Mouse (Mus musculus): Measurements from ENCODE around the gene Josd2. TPM values are rescaled to one million over a fixed set of nuclear protein-coding genes. Genes with fewer than 3 reads are reported as not detected.

The Josd2 gene
- polyA plus RNA-seq, 1 experiment from 2014 or later: 65.1 TPM

GRCm38 (mm10) chr7:44495992-44496770, 28.4 kb downstream of the Josd2 start, which contains the start of the genes Emc10 and Fam71e1:
Gene Emc10 (minus strand): TSS chr7:44496529.
Gene Fam71e1 (plus strand): TSS chr7:44496581.
- Histone ChIP-seq H3K4me3 (peak within 1 kb of the TSS; percentile 77), H3K27ac (peak within 1 kb of the TSS; percentile 94), H3K4me1 (peaks cover 20% of the 10 kb centered on the region), H3K36me3 (peaks cover 33% of the 10 kb centered on the region), H3K27me3 (no peaks in the 10 kb centered on the region), H3K4me2 (replicated peaks) (peak within 1 kb of the TSS; percentile 82), H3K9me3 (replicated peaks) (no peaks in the 10 kb centered on the region), H3K9ac (peak within 1 kb of the TSS; percentile 87)
- peak; percentile 97 for ATAC-seq (ENCODE audit: low FRiP score)
- WGBS: under 1% methylated on average over 58 of the region's 58 CpGs

GRCm38 (mm10) chr7:44496771-44497109, 29.0 kb downstream of the Josd2 start:
- H3K27ac ChIP-seq: peak overlapping the region; percentile 94
- peaks cover 20% of the 10 kb centered on the region for H3K4me1 ChIP-seq
- under 1% methylated on average over 26 of the region's 26 CpGs for WGBS
- peak overlapping the region; percentile 77 for H3K4me3 ChIP-seq
- H3K36me3 ChIP-seq: peaks cover 28% of the 10 kb centered on the region
- H3K4me2 ChIP-seq (replicated peaks): peak overlapping the region; percentile 82
- peak overlapping the region; percentile 87 for H3K9ac ChIP-seq
- no peaks in the 10 kb centered on the region for H3K27me3 ChIP-seq
- no peak for ATAC-seq (ENCODE audit: low FRiP score)
- H3K9me3 ChIP-seq (replicated peaks): no peaks in the 10 kb centered on the region

GRCm38 (mm10) chr7:44497361-44498055, 29.7 kb downstream of the Josd2 start:
- ATAC-seq (ENCODE audit: low FRiP score): no peak
- Histone ChIP-seq H3K4me3 (peak overlapping the region; percentile 77), H3K9me3 (replicated peaks) (no peaks in the 10 kb centered on the region), H3K4me1 (peaks cover 20% of the 10 kb centered on the region), H3K9ac (peak overlapping the region; percentile 87), H3K27me3 (no peaks in the 10 kb centered on the region), H3K27ac (no peak overlapping the region), H3K4me2 (replicated peaks) (peak overlapping the region; percentile 82), H3K36me3 (peaks cover 20% of the 10 kb centered on the region)
- WGBS: 86% methylated on average over 10 of the region's 10 CpGs

- H3K4me3 ChIP-seq: no peak overlapping the region
- H3K27me3 ChIP-seq: 0 out of 2 replicates have a peak, but pooled peaks cover 1% of the 10 kb centered on the region
- H3K9ac ChIP-seq: no peak overlapping the region
- no peaks in the 10 kb centered on the region for H3K9me3 ChIP-seq (replicated peaks)
- H3K27ac ChIP-seq: no peak overlapping the region
- no peak overlapping the region for H3K4me2 ChIP-seq (replicated peaks)
- 75% methylated on average over 1 of the region's 1 CpGs for WGBS
- peaks cover 20% of the 10 kb centered on the region for H3K4me1 ChIP-seq
- peaks cover 7% of the 10 kb centered on the region; the same call in 1 of the 2 replicates for H3K36me3 ChIP-seq
- no peak for ATAC-seq (ENCODE audit: low FRiP score)
Measured at GRCm38 (mm10) chr7:44498922-44499321, 31.1 kb downstream of the Josd2 start.

- no peaks in the 10 kb centered on the region for H3K9me3 ChIP-seq (replicated peaks)
- no peak overlapping the region for H3K27ac ChIP-seq
- H3K27me3 ChIP-seq: 0 out of 2 replicates have a peak, but pooled peaks cover 2% of the 10 kb centered on the region
- H3K36me3 ChIP-seq: no peaks in the 10 kb centered on the region
- 57% methylated on average over 17 of the region's 20 CpGs for WGBS
- no peak overlapping the region for H3K9ac ChIP-seq
- no peak overlapping the region for H3K4me3 ChIP-seq
- H3K4me2 ChIP-seq (replicated peaks): no peak overlapping the region
- ATAC-seq (ENCODE audit: low FRiP score): no peak
- peaks cover 14% of the 10 kb centered on the region for H3K4me1 ChIP-seq
Measured at GRCm38 (mm10) chr7:44500046-44500445, 32.3 kb downstream of the Josd2 start.

GRCm38 (mm10) chr7:44501563-44502115, 33.9 kb downstream of the Josd2 start:
- 0 out of 2 replicates have a peak, but pooled peaks have one; percentile 56 for ATAC-seq (ENCODE audit: low FRiP score)
- H3K27ac ChIP-seq: no peak overlapping the region
- no peak overlapping the region for H3K4me3 ChIP-seq
- no peak overlapping the region for H3K4me2 ChIP-seq (replicated peaks)
- H3K4me1 ChIP-seq: peaks cover 7% of the 10 kb centered on the region
- no peaks in the 10 kb centered on the region for H3K9me3 ChIP-seq (replicated peaks)
- H3K27me3 ChIP-seq: 0 out of 2 replicates have a peak, but pooled peaks cover 2% of the 10 kb centered on the region
- WGBS: 39% methylated on average over 5 of the region's 5 CpGs
- H3K9ac ChIP-seq: no peak overlapping the region
- no peaks in the 10 kb centered on the region for H3K36me3 ChIP-seq

- H3K27me3 ChIP-seq: peaks cover 31% of the 10 kb centered on the region
- H3K36me3 ChIP-seq: no peaks in the 10 kb centered on the region
- no peak overlapping the region for H3K9ac ChIP-seq
- no peak overlapping the region for H3K4me2 ChIP-seq (replicated peaks)
- 0 out of 2 replicates have a peak, but pooled peaks cover 2% of the 10 kb centered on the region for H3K9me3 ChIP-seq (replicated peaks)
- no peak overlapping the region for H3K27ac ChIP-seq
- no peak overlapping the region for H3K4me3 ChIP-seq
- no peaks in the 10 kb centered on the region for H3K4me1 ChIP-seq
- no peak for ATAC-seq (ENCODE audit: low FRiP score)
Measured at GRCm38 (mm10) chr7:44507491-44507890, 39.7 kb downstream of the Josd2 start.

- Histone ChIP-seq H3K9ac (no peak overlapping the region), H3K4me3 (no peak overlapping the region), H3K4me1 (0 out of 2 replicates have a peak, but pooled peaks cover 2% of the 10 kb centered on the region), H3K27ac (no peak overlapping the region), H3K36me3 (no peaks in the 10 kb centered on the region), H3K4me2 (replicated peaks) (no peak overlapping the region), H3K9me3 (replicated peaks) (no peaks in the 10 kb centered on the region), H3K27me3 (peaks cover 58% of the 10 kb centered on the region)
- ATAC-seq (ENCODE audit: low FRiP score): no peak
- 66% methylated on average over 9 of the region's 9 CpGs for WGBS
Measured at GRCm38 (mm10) chr7:44519240-44519913, 51.6 kb downstream of the Josd2 start.

GRCm38 (mm10) chr7:44520990-44521389, 53.2 kb downstream of the Josd2 start:
- Histone ChIP-seq H3K4me3 (no peak overlapping the region), H3K4me2 (replicated peaks) (no peak overlapping the region), H3K9me3 (replicated peaks) (no peaks in the 10 kb centered on the region), H3K4me1 (peaks cover 9% of the 10 kb centered on the region), H3K27me3 (peaks cover 71% of the 10 kb centered on the region), H3K36me3 (no peaks in the 10 kb centered on the region), H3K9ac (no peak overlapping the region), H3K27ac (no peak overlapping the region)
- ATAC-seq (ENCODE audit: low FRiP score): no peak
- WGBS: 71% methylated on average over 3 of the region's 3 CpGs

Small RNAs within 50 kb of the gene (microRNA-seq; reads per million reads assigned to microRNA genes)
- gene Mir7052: not detected

Other genes with a start within 250 kb of the Josd2 start
- gene Klk1, start 242.6 kb upstream of the Josd2 start, polyA plus RNA-seq (2016; fragmentation: Nextera tagmentation; extraction: Ambion mirVana): not detected in 2 replicates
- gene Gm36864, start 231.8 kb upstream of the Josd2 start, polyA plus RNA-seq (2016; fragmentation: Nextera tagmentation; extraction: Ambion mirVana): not detected in 2 replicates
- 1.1 and 1.2 TPM in 2 replicates for gene 1700028J19Rik, start 221.3 kb upstream of the Josd2 start, polyA plus RNA-seq (2016; fragmentation: Nextera tagmentation; extraction: Ambion mirVana)
- gene 2410002F23Rik, start 221.3 kb upstream of the Josd2 start, polyA plus RNA-seq (2016; fragmentation: Nextera tagmentation; extraction: Ambion mirVana): 182 and 196 TPM in 2 replicates
- gene Acp4, start 210.6 kb upstream of the Josd2 start, polyA plus RNA-seq (2016; fragmentation: Nextera tagmentation; extraction: Ambion mirVana): not detected in 2 replicates
- gene Gm15517, start 206.5 kb upstream of the Josd2 start, polyA plus RNA-seq (2016; fragmentation: Nextera tagmentation; extraction: Ambion mirVana): not detected in 2 replicates
- gene Clec11a, start 161.1 kb upstream of the Josd2 start, polyA plus RNA-seq (2016; fragmentation: Nextera tagmentation; extraction: Ambion mirVana): 2.0 and 2.9 TPM in 2 replicates
- 12.5 and 12.8 TPM in 2 replicates for gene Shank1, start 157.7 kb upstream of the Josd2 start, polyA plus RNA-seq (2016; fragmentation: Nextera tagmentation; extraction: Ambion mirVana)
- gene Syt3, start 83.9 kb upstream of the Josd2 start, polyA plus RNA-seq (2016; fragmentation: Nextera tagmentation; extraction: Ambion mirVana): 6.8 and 7.5 TPM in 2 replicates
- 1.1 and 1.9 TPM in 2 replicates for gene 1700008O03Rik, start 82.2 kb upstream of the Josd2 start, polyA plus RNA-seq (2016; fragmentation: Nextera tagmentation; extraction: Ambion mirVana)
- gene Lrrc4b, start 39.0 kb upstream of the Josd2 start, polyA plus RNA-seq (2016; fragmentation: Nextera tagmentation; extraction: Ambion mirVana): 12.6 and 12.7 TPM in 2 replicates
- gene Aspdh, start 2.6 kb upstream of the Josd2 start, polyA plus RNA-seq (2016; fragmentation: Nextera tagmentation; extraction: Ambion mirVana): 1.3 and 3.9 TPM in 2 replicates
- 134 and 142 TPM in 2 replicates for gene Emc10, start 28.5 kb downstream of the Josd2 start, polyA plus RNA-seq (2016; fragmentation: Nextera tagmentation; extraction: Ambion mirVana)
- 25.2 and 26.0 TPM in 2 replicates for gene Fam71e1, start 28.6 kb downstream of the Josd2 start, polyA plus RNA-seq (2016; fragmentation: Nextera tagmentation; extraction: Ambion mirVana)
- 0.22 TPM in 1 of 2 replicates, not detected in the other for gene Mybpc2, start 56.7 kb downstream of the Josd2 start, polyA plus RNA-seq (2016; fragmentation: Nextera tagmentation; extraction: Ambion mirVana)
- 0.08 and 0.10 TPM in 2 replicates for gene Spib, start 64.1 kb downstream of the Josd2 start, polyA plus RNA-seq (2016; fragmentation: Nextera tagmentation; extraction: Ambion mirVana)
- gene Pold1, start 80.9 kb downstream of the Josd2 start, polyA plus RNA-seq (2016; fragmentation: Nextera tagmentation; extraction: Ambion mirVana): 72.1 and 73.5 TPM in 2 replicates
- 71.5 and 75.8 TPM in 2 replicates for gene Nr1h2, start 86.0 kb downstream of the Josd2 start, polyA plus RNA-seq (2016; fragmentation: Nextera tagmentation; extraction: Ambion mirVana)
- gene Napsa, start 104.4 kb downstream of the Josd2 start, polyA plus RNA-seq (2016; fragmentation: Nextera tagmentation; extraction: Ambion mirVana): 0.87 and 1.2 TPM in 2 replicates
- 3.4 and 3.8 TPM in 2 replicates for gene Kcnc3, start 122.7 kb downstream of the Josd2 start, polyA plus RNA-seq (2016; fragmentation: Nextera tagmentation; extraction: Ambion mirVana)
- gene Myh14, start 202.9 kb downstream of the Josd2 start, polyA plus RNA-seq (2016; fragmentation: Nextera tagmentation; extraction: Ambion mirVana): 3.9 and 4.3 TPM in 2 replicates
- gene Izumo2, start 240.8 kb downstream of the Josd2 start, polyA plus RNA-seq (2016; fragmentation: Nextera tagmentation; extraction: Ambion mirVana): not detected in 2 replicates

All from hindbrain, embryonic 12.5 days (tissue).